Mouse (Mus musculus): ENCODE measurements around the gene Mybpc2. TPM values are rescaled to one million over a fixed set of nuclear protein-coding genes. Genes with fewer than 3 reads are reported as not detected.

The Mybpc2 gene
- polyA plus RNA-seq, 1 experiment, result 0.04 TPM

- TF ChIP-seq POLR2A (IDR thresholded peaks at IDR 0.05; ENCODE audit: control insufficient read depth, low read depth, low read length) (0 out of 2 replicates have a peak, but pooled peaks have one; percentile 10), CTCF (IDR thresholded peaks at IDR 0.05; ENCODE audit: control insufficient read depth, insufficient read depth, insufficient replicate concordance, low read depth, low read length) (no peak)
- Histone ChIP-seq H3K4me3 (ENCODE audit: control insufficient read depth, low read depth, low read length) (no peak overlapping the region), H3K36me3 (ENCODE audit: control insufficient read depth, insufficient read depth, low read length) (no peaks in the 10 kb centered on the region), H3K4me1 (ENCODE audit: control insufficient read depth, insufficient read depth, low read length) (peaks cover 6% of the 10 kb centered on the region), H3K27ac (ENCODE audit: control insufficient read depth, insufficient read depth, low read depth, low read length) (no peak overlapping the region), H3K27me3 (ENCODE audit: control insufficient read depth, insufficient read depth, low read length) (no peaks in the 10 kb centered on the region)
Observed at GRCm38 (mm10) chr7:44471880-44472557, 52.4 kb downstream of the Mybpc2 start.

GRCm38 (mm10) chr7:44470696-44471612 lies 53.5 kb downstream of the Mybpc2 start:
- Histone ChIP-seq H3K27me3 (ENCODE audit: control insufficient read depth, insufficient read depth, low read length) (no peaks in the 10 kb centered on the region), H3K27ac (ENCODE audit: control insufficient read depth, insufficient read depth, low read depth, low read length) (no peak overlapping the region), H3K4me3 (ENCODE audit: control insufficient read depth, low read depth, low read length) (no peak overlapping the region), H3K36me3 (ENCODE audit: control insufficient read depth, insufficient read depth, low read length) (no peaks in the 10 kb centered on the region), H3K4me1 (ENCODE audit: control insufficient read depth, insufficient read depth, low read length) (peaks cover 6% of the 10 kb centered on the region)
- TF ChIP-seq CTCF (IDR thresholded peaks at IDR 0.05; ENCODE audit: control insufficient read depth, insufficient read depth, insufficient replicate concordance, low read depth, low read length), result no peak
- no peak for TF ChIP-seq POLR2A (IDR thresholded peaks at IDR 0.05; ENCODE audit: control insufficient read depth, low read depth, low read length)

GRCm38 (mm10) chr7:44469677-44470675 lies 54.5 kb downstream of the Mybpc2 start:
- no peak overlapping the region for H3K27ac ChIP-seq (ENCODE audit: control insufficient read depth, insufficient read depth, low read depth, low read length)
- H3K36me3 ChIP-seq (ENCODE audit: control insufficient read depth, insufficient read depth, low read length), result no peaks in the 10 kb centered on the region
- H3K4me1 ChIP-seq (ENCODE audit: control insufficient read depth, insufficient read depth, low read length), result peaks cover 6% of the 10 kb centered on the region
- no peak for TF ChIP-seq CTCF (IDR thresholded peaks at IDR 0.05; ENCODE audit: control insufficient read depth, insufficient read depth, insufficient replicate concordance, low read depth, low read length)
- no peak for TF ChIP-seq POLR2A (IDR thresholded peaks at IDR 0.05; ENCODE audit: control insufficient read depth, low read depth, low read length)
- H3K27me3 ChIP-seq (ENCODE audit: control insufficient read depth, insufficient read depth, low read length), result no peaks in the 10 kb centered on the region
- H3K4me3 ChIP-seq (ENCODE audit: control insufficient read depth, low read depth, low read length), result peak overlapping the region; percentile 93

- Histone ChIP-seq H3K27ac (ENCODE audit: control insufficient read depth, insufficient read depth, low read depth, low read length) (peak overlapping the region; percentile 82; the same call in 1 of the 2 replicates), H3K27me3 (ENCODE audit: control insufficient read depth, insufficient read depth, low read length) (no peaks in the 10 kb centered on the region), H3K4me3 (ENCODE audit: control insufficient read depth, low read depth, low read length) (peak overlapping the region; percentile 93), H3K4me1 (ENCODE audit: control insufficient read depth, insufficient read depth, low read length) (peaks cover 6% of the 10 kb centered on the region), H3K36me3 (ENCODE audit: control insufficient read depth, insufficient read depth, low read length) (no peaks in the 10 kb centered on the region)
- TF ChIP-seq POLR2A (IDR thresholded peaks at IDR 0.05; ENCODE audit: control insufficient read depth, low read depth, low read length) (no peak; the same call in 1 of the 2 replicates), CTCF (IDR thresholded peaks at IDR 0.05; ENCODE audit: control insufficient read depth, insufficient read depth, insufficient replicate concordance, low read depth, low read length) (no peak)
Observed at GRCm38 (mm10) chr7:44468644-44469285, 55.7 kb downstream of the Mybpc2 start.

- Histone ChIP-seq H3K4me1 (ENCODE audit: control insufficient read depth, insufficient read depth, low read length) (peaks cover 6% of the 10 kb centered on the region), H3K27ac (ENCODE audit: control insufficient read depth, insufficient read depth, low read depth, low read length) (peak within 1 kb of the TSS; percentile 82), H3K27me3 (ENCODE audit: control insufficient read depth, insufficient read depth, low read length) (no peaks in the 10 kb centered on the region), H3K36me3 (ENCODE audit: control insufficient read depth, insufficient read depth, low read length) (no peaks in the 10 kb centered on the region), H3K4me3 (ENCODE audit: control insufficient read depth, low read depth, low read length) (peak within 1 kb of the TSS; percentile 93)
- TF ChIP-seq CTCF (IDR thresholded peaks at IDR 0.05; ENCODE audit: control insufficient read depth, insufficient read depth, insufficient replicate concordance, low read depth, low read length) (no peak), POLR2A (IDR thresholded peaks at IDR 0.05; ENCODE audit: control insufficient read depth, low read depth, low read length) (peak; percentile 50; the same call in 1 of the 2 replicates)
Observed at GRCm38 (mm10) chr7:44467811-44468411, 56.5 kb downstream of the Mybpc2 start, which contains the start of gene Josd2. Gene Josd2, plus strand, starts transcription at chr7:44467980.

- peaks cover 10% of the 10 kb centered on the region for H3K4me1 ChIP-seq (ENCODE audit: control insufficient read depth, insufficient read depth, low read length)
- H3K27ac ChIP-seq (ENCODE audit: control insufficient read depth, insufficient read depth, low read depth, low read length), result peak overlapping the region; percentile 19; the same call in 1 of the 2 replicates
- TF ChIP-seq CTCF (IDR thresholded peaks at IDR 0.05; ENCODE audit: control insufficient read depth, insufficient read depth, insufficient replicate concordance, low read depth, low read length), result no peak
- no peak; the same call in 1 of the 2 replicates for TF ChIP-seq POLR2A (IDR thresholded peaks at IDR 0.05; ENCODE audit: control insufficient read depth, low read depth, low read length)
- H3K4me3 ChIP-seq (ENCODE audit: control insufficient read depth, low read depth, low read length), result peak overlapping the region; percentile 93
- H3K27me3 ChIP-seq (ENCODE audit: control insufficient read depth, insufficient read depth, low read length), result no peaks in the 10 kb centered on the region
- H3K36me3 ChIP-seq (ENCODE audit: control insufficient read depth, insufficient read depth, low read length), result no peaks in the 10 kb centered on the region
Observed at GRCm38 (mm10) chr7:44466888-44467311, 57.6 kb downstream of the Mybpc2 start.

All from testis, adult 2 months (tissue).